Mouse (Mus musculus): Measurements from ENCODE around the gene Arl5c. TPM values are rescaled to one million over a fixed set of nuclear protein-coding genes. Genes with fewer than 3 reads are reported as not detected.

The Arl5c gene
- polyA plus RNA-seq, 1 experiment: not detected

DNA sequence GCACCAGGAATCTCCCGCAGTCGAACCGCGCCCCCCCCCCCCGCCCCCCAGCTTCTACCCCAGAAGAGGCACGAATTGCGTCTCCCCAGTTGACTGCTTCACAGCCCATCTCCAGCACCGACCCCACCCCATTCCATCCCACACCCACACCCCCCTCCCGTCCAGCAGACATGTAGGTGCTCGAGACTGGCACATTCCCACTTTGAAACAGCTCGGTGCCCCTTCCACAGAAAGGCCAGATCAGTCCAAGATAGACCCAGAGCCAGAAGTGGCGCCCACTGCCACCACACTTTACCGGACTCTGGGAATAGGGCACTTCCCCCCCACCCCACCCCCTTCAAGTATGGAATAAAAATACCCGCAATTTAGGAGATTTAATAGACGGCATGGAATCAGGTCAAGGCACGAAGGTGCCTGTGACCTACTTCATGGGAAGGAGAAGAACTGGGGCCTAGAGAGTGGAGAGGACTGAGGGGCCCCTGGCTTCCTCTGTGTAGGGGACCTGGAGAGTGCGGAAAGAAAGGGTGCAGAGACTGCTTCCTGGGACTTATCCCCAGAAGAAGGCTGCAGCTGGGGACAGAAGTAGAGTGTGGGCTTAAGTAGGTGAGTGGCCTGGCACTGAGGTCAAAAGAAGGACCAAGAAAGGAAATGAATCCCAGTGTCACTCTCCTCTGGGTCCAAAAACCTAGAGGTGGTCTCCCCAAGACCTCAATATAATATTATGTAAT lies 9.1 kb downstream of the Arl5c start:
- TF ChIP-seq GATA1 (IDR thresholded peaks at IDR 0.05; ENCODE audit: low read length): no peak

DNA sequence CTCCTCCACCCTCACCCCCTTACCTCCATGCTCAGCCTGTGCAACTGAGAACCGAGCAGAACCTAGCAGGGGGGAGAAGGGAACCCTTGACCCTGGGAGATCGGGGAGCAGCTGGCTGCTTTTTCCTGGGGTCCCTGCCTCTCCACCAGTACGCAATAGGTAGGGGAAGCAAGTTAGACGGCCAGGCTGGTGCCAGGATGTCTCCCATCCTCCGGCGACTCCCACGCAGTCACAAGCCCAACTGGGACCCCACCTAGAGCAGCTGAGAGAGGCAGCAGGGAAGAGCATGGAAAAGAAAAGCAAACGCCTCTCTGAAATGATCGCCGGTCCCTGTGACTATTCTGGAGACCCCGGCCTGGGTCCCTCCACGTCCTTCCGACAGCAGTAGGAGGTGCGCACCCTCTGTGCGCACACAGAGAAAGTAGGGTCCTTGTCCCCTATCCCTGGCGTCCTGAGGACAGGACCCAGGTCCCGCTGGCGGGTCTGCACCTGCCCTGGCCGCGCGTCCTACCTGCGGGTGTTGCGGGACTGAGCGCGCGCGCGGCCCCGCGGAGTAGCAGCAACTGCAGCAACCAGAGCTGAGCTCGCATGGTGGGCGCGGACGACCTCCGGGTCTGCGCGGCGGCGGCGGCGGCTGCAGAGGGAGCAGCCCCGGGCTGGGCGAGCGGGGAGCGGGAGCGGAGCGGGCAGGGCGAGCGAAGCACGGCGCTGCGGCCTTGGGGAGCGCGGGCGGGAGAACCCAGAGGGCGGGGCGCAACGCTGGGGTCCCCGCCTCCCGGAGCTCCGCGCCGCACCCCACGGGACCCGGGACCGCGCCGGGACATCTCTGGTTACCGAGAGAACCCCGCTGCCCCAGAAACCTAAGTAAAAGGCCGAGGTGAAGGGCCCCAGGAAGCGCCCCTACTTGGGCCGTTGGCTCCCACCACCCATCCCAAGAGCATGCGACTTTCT lies 10.0 kb downstream of the Arl5c start, which contains the start of gene Plxdc1:
Gene Plxdc1, minus strand, starts transcription at position 718 of the 951 bp plus-strand sequence.
- TF ChIP-seq GATA1 (IDR thresholded peaks at IDR 0.05; ENCODE audit: low read length): no peak

DNA sequence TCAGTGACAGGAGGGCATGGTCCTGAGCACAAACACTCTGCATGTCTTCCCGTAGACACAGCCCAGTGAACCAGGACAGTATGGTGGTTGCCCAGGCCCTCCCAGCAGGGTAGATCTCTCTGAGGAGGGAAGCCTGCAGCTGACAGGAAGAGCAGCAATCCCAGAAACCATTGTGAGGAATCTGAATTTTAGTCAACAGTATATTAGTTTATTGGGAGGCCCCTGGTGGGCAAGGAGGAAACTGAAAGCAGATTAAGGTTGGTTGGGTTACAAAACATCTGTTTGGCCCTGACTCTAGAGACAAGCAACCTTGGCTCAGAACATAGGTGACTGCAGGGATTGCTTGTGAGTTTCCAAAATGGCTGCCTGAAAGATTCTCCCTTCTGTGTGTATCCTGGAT lies 12.0 kb downstream of the Arl5c start:
- no peak for TF ChIP-seq GATA1 (IDR thresholded peaks at IDR 0.05; ENCODE audit: low read length)

DNA sequence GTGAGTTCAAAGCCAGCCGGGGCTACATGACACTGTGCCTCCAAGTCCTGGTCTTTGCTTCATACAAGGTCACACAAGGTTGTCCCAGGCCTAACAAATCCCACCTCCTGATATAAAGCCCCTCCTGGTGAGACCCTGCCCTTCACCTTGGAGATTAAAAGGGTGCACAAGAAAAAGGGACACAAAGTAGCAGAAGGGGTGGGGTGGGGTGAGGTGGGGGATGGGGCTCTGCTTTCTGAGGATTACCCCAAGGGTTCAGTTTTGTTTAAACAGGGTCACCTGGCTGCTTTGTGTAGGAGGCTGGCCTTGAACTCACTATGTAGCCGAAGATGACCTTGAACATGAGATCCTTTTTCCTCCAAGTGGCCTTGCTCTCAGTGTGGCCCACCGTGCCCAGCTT lies 12.5 kb downstream of the Arl5c start:
- no peak for TF ChIP-seq GATA1 (IDR thresholded peaks at IDR 0.05; ENCODE audit: low read length)

DNA sequence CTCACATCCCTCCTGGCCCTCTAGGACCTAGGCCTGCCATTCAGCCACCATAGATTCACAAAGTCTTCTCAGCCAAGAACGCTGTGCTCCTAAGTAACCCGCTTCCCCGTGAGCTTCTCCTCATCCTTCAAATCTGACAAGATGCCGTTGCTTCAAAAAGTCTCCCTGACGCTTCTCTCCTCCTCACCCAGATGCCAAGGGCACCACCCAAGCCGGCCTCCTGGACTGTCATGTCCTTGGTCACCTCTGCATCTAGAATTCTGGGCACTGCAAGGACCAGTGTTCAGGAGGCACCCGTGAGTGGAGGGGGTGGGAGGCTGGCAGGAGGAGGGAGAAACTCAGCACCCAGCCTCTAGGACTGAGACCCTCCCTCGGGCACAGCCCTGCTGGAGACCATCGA lies 13.3 kb downstream of the Arl5c start:
- no peak for TF ChIP-seq GATA1 (IDR thresholded peaks at IDR 0.05; ENCODE audit: low read length)

DNA sequence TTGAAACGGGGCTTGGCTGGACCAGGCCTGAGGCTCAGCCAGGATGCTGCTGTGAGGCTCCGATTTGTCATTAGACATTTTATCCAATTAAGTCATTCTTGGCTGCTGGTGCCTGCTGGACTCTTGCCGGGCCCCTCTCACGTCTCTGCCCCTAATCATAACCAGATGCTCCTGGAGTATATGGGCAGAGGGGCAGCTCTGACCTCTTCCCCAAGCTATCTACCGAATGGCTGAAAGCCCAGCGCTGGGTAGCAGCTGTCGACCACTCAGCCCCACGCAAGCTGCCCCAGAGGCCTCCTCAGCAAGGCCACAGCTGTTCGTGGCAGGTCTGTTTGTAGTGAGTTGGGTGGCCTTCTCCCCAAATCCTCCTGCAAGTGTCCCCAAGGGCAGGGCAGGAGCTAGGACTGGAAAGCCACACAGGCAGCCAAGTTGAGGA lies 15.4 kb downstream of the Arl5c start:
- no peak for TF ChIP-seq GATA1 (IDR thresholded peaks at IDR 0.05; ENCODE audit: low read length)

DNA sequence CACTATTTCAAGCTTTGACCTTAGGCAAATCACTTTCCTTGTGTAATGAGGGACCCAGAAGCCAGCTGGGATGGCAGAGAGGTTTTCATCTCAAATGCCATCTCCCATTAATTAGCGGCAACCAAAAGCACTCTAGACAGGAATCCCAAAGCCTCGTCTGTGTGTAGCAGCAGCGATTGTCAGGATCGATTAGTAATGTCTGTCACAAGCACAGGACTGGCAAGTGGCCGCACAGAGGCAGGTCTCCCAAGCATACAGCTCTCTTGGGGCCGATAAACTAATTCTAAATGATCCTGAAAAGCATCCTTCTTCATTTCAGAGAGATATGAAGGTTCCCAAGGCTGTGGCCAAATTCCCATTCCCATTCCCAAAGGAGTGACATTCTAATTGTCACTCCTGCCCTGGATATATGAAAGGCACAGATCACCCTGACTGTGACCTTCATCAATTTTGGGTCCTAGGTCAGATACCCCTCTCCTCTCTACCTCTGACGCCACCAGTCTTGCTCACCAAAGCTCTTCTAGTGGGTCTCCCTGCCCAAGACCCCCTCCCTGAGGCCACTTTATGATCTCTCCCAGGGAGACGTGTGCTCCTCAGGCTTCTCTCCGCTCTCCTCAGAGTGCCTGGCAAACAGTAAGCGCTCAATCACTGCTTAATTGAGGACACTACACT lies 16.0 kb downstream of the Arl5c start:
- no peak for TF ChIP-seq GATA1 (IDR thresholded peaks at IDR 0.05; ENCODE audit: low read length)

DNA sequence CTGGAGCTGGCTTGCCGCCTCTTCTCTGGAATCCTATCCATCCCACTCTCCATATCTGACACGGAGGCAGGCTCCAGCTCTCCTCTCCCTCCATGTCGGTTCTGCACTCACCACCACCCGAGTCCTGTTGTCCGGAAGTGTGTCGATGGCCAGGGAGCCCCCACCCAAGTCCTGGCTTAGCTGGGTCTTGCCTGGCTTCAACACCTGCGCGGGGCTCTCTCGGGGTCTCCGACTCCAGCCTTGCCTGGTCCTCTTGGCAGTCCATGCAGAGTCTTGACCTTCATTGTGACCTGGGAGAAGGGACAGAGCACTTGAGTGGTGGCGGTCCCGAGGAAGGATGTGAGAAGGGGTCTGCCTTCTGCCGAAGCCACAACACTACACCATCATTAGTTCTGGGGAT lies 17.6 kb downstream of the Arl5c start:
- TF ChIP-seq GATA1 (IDR thresholded peaks at IDR 0.05; ENCODE audit: low read length): no peak

DNA sequence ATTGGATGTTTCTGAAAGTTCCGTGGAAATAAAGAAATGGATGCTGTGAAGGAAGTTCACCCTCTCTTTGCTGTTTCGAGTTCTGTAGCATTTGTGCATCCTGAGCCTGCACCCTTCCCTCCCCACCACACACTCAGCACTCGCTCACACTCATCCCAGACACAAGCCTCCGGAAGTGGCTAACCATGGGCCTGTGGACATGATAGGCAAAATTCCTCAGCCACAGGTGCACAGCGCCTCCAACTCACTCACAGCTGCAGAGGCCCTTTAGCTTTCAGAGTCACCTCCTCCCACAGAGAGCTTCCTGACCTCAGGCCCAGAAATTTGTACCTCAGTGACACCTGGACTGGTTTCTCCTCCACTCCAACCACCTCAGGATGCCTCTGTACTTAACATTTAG lies 18.2 kb downstream of the Arl5c start:
- no peak for TF ChIP-seq GATA1 (IDR thresholded peaks at IDR 0.05; ENCODE audit: low read length)

DNA sequence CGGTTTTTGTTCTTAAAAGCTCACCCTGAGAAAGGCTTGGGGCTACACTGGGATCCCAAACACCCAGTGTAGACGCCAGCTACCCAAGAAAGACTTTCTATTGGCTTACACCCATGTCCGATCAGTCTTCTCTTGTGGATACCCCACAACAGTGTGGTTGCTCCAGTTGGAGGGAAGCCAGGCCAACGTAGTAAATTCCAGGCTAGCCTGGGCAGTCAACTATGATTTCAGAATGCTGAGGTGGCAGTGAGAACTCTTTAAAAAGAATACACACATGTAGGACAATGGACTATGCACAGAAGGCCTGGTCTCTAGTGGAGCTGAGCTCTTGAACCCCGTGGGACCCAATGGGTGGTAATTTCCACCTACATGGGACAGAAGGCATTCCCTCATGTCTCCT lies 21.2 kb downstream of the Arl5c start:
- TF ChIP-seq GATA1 (IDR thresholded peaks at IDR 0.05; ENCODE audit: low read length): no peak

DNA sequence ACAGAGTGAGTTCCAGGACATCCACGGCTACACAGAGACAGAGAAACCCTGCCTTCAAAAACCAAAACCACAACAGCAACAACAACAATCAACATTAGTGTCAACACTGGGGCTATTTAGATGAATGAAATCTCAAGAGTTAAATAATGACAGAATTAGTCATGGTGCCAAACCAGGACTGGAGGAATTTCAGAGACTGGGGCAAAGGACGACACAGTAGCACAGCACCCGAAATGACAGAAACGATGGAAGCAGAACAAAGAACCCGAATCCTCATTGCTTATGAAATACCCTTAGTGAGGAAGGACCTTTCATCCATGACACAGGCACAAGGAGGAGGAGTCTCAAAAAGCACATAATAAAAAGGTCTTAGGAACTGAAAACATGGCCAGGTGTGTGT lies 21.8 kb downstream of the Arl5c start:
- no peak for TF ChIP-seq GATA1 (IDR thresholded peaks at IDR 0.05; ENCODE audit: low read length)

DNA sequence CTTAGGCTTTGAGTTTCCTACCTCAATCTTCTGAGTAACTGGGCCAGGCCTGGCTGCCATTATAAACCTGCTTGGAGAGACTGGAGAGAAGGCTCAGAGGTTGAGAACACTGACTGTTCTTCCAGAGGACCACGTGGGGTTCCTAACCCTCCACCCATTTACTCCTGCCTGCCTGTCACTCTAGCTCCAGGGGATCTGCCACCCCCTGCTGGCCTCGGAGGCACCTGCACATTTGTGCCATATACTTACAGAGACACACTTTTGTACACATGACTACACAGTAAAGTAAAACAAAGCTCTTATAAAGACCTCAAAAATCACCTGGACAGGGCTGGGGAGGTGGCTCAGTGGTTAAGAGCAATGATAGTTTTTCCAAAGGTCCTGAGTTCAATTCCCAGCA lies 23.5 kb downstream of the Arl5c start:
- TF ChIP-seq GATA1 (IDR thresholded peaks at IDR 0.05; ENCODE audit: low read length): no peak

DNA sequence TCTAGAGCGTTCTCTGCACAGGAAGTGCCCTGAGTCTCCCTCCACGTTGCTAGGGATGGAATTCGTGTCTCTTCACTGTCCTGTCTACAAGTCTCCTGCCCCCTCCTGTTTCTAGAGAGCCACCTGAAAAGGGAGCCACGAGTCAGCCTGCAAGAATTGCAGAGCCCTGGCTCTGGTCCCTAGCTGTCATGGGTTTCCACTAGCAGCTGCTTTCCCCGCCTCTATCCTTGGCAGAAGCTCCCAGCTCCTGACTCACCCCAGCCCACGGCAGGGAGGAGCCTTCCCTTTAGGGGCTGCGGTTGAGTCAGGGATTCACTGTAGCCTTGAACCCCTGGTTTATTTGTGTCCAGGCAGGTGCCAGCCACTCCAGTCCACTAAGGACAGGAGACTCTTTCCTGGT lies 24.7 kb downstream of the Arl5c start:
- no peak for TF ChIP-seq GATA1 (IDR thresholded peaks at IDR 0.05; ENCODE audit: low read length)

DNA sequence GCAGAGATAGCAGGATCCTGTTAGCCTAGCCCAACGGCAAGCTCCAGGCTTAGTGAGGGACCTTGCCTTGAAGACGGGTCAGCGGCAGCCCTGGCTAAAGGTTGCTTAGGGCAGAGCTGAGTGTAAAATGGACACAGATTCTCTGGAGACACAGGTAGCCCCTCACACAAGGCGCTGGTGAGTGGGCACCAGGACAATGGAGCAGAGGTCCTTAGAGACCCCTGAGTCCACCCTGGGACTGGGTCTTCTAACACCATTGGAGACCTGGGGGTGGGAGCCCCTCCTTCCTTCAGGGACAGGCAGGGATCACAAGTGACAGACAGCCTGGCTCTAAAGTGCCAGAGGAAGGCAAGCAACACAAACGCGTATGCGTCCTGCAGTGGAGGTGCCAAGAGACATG lies 25.2 kb downstream of the Arl5c start:
- TF ChIP-seq GATA1 (IDR thresholded peaks at IDR 0.05; ENCODE audit: low read length): no peak

DNA sequence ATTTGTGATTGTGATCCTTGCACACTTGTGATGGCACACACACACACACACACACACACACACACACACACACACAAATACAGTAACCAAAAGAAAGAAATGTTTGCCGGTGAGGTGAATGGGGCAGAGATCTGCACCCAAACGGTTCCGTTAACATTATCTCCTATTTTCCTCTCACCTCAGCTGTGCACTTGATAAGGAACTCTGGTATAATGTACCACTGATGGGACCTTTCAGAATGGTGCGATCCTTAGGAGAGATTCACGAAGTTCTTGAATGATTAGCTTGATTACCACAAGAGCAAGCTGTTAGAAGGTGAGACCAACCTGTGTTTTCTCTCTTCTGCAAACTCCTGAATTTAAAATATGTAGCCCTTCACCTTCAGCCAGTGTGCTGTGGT lies 27.6 kb downstream of the Arl5c start:
- TF ChIP-seq GATA1 (IDR thresholded peaks at IDR 0.05; ENCODE audit: low read length): no peak

DNA sequence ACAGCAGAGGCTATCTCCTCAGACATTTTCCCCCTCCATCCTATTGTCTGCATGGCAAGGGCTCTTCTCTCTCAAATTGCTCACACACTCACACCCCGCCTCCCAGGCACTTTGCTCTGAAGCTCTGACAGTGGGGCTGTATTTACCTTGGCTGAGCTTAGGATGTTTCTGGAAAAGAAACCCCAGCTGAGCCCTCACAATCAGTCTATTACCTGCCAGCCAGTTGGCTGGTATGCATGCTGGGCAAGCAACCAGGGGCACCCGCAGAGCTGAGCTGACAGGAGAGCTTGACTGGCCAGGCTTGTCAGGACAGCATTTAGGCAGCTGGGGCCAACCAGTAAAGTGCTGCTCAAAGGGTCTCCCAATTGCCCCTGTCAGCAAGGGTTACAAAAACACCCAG lies 28.9 kb downstream of the Arl5c start:
- TF ChIP-seq GATA1 (IDR thresholded peaks at IDR 0.05; ENCODE audit: low read length): no peak

Data from G1E-ER4 (cell line).